Mouse (Mus musculus): ENCODE data around the gene Gm6676.
A peak's percentile ranks its signal among the peaks of the same experiment; 100 is the strongest.
"Not testable (repeated sequence)": the region's sequence is repeated elsewhere in the genome, so short reads cannot be mapped to it uniquely, and the experiment has no call there.

The Gm6676 gene

DNA sequence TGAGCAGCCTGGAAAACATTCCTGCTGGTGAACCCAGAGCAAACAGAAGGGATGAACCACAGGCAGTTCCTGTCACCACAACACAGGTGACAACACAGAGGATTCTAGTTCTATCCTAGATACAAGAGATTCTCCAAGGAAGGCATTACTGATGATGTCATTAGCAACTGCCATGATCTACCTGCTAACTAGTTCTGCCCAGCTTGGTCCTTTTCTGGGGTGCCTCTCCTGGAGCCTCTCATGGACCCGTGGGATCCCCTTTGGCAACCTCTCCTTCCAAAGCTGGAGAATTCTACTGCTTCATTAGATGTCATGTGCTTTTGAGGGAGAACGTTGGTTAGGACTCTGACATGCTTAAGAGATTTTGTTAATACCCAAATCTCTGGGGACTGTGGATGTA lies at the start of gene Gm6676:
Gene Gm6676, minus strand, starts transcription at position 101 of the 400 bp plus-strand sequence.
- DNase-seq, result not testable (repeated sequence)

DNA sequence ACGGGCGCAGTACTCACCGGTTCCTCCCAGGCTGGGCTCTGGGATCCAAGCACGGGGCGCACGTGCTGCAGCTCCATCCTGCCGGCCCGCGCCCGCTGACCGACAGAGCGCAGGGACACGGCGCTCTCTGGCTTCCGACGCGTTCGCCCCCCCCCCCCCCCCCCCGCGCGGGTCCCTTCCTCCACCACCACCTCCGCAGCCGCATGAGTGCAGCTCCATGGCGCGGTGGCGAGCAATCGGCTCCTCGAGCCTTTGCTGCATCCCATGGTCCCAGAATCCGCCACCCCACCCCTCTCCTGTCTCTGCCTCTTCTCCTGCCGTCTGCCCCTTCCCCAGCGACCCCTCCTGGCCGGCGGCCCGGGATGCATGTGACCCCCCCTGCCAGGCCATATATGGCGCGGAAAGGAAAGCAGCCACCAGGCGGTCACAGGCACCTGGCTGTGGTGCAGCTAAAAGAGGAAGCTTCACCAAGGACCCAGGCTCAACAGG lies 49.3 kb upstream of the Gm6676 start, which contains the start of gene Gm3512:
Gene Gm3512, minus strand, starts transcription at position 51 of the 489 bp plus-strand sequence.
- DNase-seq, result peak; percentile 1

- not testable (repeated sequence) for DNase-seq
These were observed 19.9 kb downstream of the Gm6676 start for GRCm38 (mm10) chr14:7105124-7105802.

DNA sequence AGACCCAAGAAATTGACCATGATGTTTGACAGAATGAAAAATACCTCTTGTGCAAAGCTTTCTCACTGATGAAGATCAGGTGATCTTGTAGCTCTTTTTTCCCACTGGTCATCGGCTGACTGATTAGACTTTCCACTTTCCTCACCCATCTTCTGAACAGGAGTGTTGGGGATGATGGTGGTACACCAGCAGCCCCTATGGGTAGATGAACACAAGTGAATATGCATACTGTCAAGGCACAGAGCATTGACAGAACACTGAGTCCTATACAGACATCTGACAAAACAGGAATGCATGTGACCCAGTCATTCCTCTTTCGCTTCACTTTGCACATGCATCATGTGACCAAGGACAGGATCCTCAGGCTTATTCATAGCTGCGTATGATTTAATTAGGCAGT lies 24.7 kb downstream of the Gm6676 start, which contains the start of gene Gm3696:
Gene Gm3696, minus strand, starts transcription at position 101 of the 400 bp plus-strand sequence.
- DNase-seq, result not testable (repeated sequence)

All from cerebellum, adult 9-11 months (tissue).